Mouse (Mus musculus) adrenal gland, adult 8-10 months (tissue): ENCODE measurements around the gene Cyb5r3. TPM values are rescaled to one million over a fixed set of nuclear protein-coding genes. Genes with fewer than 3 reads are reported as not detected.
A peak's percentile ranks its signal among the peaks of the same experiment; 100 is the strongest.

ENCODE experiments used
- DNase-seq: peaks from one replicate; pipeline ENCODE4 v3.0.0; 2022
- total RNA-seq, 4 experiments: library from RNA; stranded (reverse); gene quantifications; 2 replicates each; pipeline ENCODE4 v1.2.4; 2022

Cyb5r3 gene
- total RNA-seq, 4 experiments from 2014 or later: 296 to 432 (median 354) TPM

- peak; percentile 25 for DNase-seq
Measured at GRCm38 (mm10) chr15:83169772-83170722, 2.3 kb downstream of the Cyb5r3 start.

GRCm38 (mm10) chr15:83168875-83169771, 3.3 kb downstream of the Cyb5r3 start:
- peak; percentile 7 for DNase-seq

GRCm38 (mm10) chr15:83168311-83168710, 4.1 kb downstream of the Cyb5r3 start:
- peak; percentile 5 for DNase-seq

- peak; percentile 9 for DNase-seq
Measured at GRCm38 (mm10) chr15:83167550-83168065, 4.8 kb downstream of the Cyb5r3 start.

- no peak for DNase-seq
Measured at GRCm38 (mm10) chr15:83167126-83167525, 5.3 kb downstream of the Cyb5r3 start.

- peak; percentile 91 for DNase-seq
Measured at GRCm38 (mm10) chr15:83166642-83167041, 5.8 kb downstream of the Cyb5r3 start.

GRCm38 (mm10) chr15:83165526-83166315, 6.7 kb downstream of the Cyb5r3 start:
- no peak for DNase-seq

GRCm38 (mm10) chr15:83164971-83165471, 7.4 kb downstream of the Cyb5r3 start:
- DNase-seq: no peak

- no peak for DNase-seq
Measured at GRCm38 (mm10) chr15:83162818-83163485, 9.4 kb downstream of the Cyb5r3 start.

GRCm38 (mm10) chr15:83162001-83162400, 10.4 kb downstream of the Cyb5r3 start:
- DNase-seq: no peak

GRCm38 (mm10) chr15:83161062-83161748, 11.2 kb downstream of the Cyb5r3 start:
- no peak for DNase-seq

- DNase-seq: no peak
Measured at GRCm38 (mm10) chr15:83160561-83160960, 11.8 kb downstream of the Cyb5r3 start.

GRCm38 (mm10) chr15:83159823-83160222, 12.6 kb downstream of the Cyb5r3 start:
- no peak for DNase-seq

- no peak for DNase-seq
Measured at GRCm38 (mm10) chr15:83158587-83159160, 13.7 kb downstream of the Cyb5r3 start.

GRCm38 (mm10) chr15:83157667-83158064, 14.7 kb downstream of the Cyb5r3 start:
- no peak for DNase-seq

GRCm38 (mm10) chr15:83156929-83157666, 15.3 kb downstream of the Cyb5r3 start:
- peak; percentile 58 for DNase-seq

GRCm38 (mm10) chr15:83155672-83156419, 16.5 kb downstream of the Cyb5r3 start:
- DNase-seq: peak; percentile 63

GRCm38 (mm10) chr15:83154309-83154708, 18.1 kb downstream of the Cyb5r3 start:
- peak; percentile 17 for DNase-seq

GRCm38 (mm10) chr15:83150694-83151093, 21.7 kb downstream of the Cyb5r3 start:
- DNase-seq: no peak
